In genomic region chr9:73970717-73971116, GRCm38 (mm10) we compare ENCODE assay signal across 11 mouse cellular contexts. TPM values are rescaled to one million over a fixed set of nuclear protein-coding genes. Genes with fewer than 3 reads are reported as not detected.
DNase-seq lines count a peak whose midpoint lies in the region; ATAC-seq and TF ChIP-seq lines count a peak whose summit lies in the region.
"Had no signal": no experiment of that assay in that cellular context is flagged by ENCODE, and none has a peak within 500 bp of the region (broad histone marks: within the 10 kb centered on the region; RNA-seq: fewer than 3 reads in every experiment).

No protein-coding gene starts in this region.

- ATAC-seq in forebrain, embryonic 16.5 days: 0 out of 2 replicates have a peak, but pooled peaks have one; percentile 11
- ATAC-seq in midbrain, embryonic 14.5 days (ENCODE audit: low FRiP score, low TSS enrichment): peak; percentile 34; the same call in 1 of the 2 replicates
- no peak for ATAC-seq in heart, embryonic 11.5 days (replicated peaks; ENCODE audit: insufficient number of reproducible peaks, low FRiP score, low TSS enrichment)
- ATAC-seq in erythroid progenitor cell, adult 5-6 weeks (replicated peaks; ENCODE audit: low FRiP score, poor library complexity, severe bottlenecking): no peak
- ATAC-seq: CD4-positive, CD25-positive, alpha-beta regulatory T cell, adult 4 months had no signal

- H3K9me3 ChIP-seq in forebrain, embryonic 16.5 days (ENCODE audit: control insufficient read depth, low read length): no peaks in the 10 kb centered on the region
- no peaks in the 10 kb centered on the region for H3K9me3 ChIP-seq in midbrain, embryonic 14.5 days (ENCODE audit: control insufficient read depth, low read length)
- H3K9me3 ChIP-seq in heart, embryonic 11.5 days (replicated peaks; ENCODE audit: control insufficient read depth, low read length): no peaks in the 10 kb centered on the region

- no peak overlapping the region for H3K27ac ChIP-seq in cerebellum, adult 2 months (ENCODE audit: insufficient read depth, low read length)
- H3K27ac ChIP-seq in forebrain, embryonic 16.5 days (ENCODE audit: low read length): no peak overlapping the region
- no peak overlapping the region for H3K27ac ChIP-seq in midbrain, embryonic 14.5 days (replicated peaks; ENCODE audit: low read depth, low read length)
- H3K27ac ChIP-seq in heart, embryonic 11.5 days (ENCODE audit: low read depth, low read length): no peak overlapping the region

- TF ChIP-seq CTCF in cerebellum, adult 2 months (IDR thresholded peaks at IDR 0.05; ENCODE audit: borderline replicate concordance, insufficient read depth, low read depth, low read length): peak; percentile 62

- peaks cover 5% of the 10 kb centered on the region for H3K4me1 ChIP-seq in cerebellum, adult 2 months (ENCODE audit: control insufficient read depth, insufficient read depth, low read length)
- peaks cover 14% of the 10 kb centered on the region for H3K4me1 ChIP-seq in forebrain, embryonic 16.5 days (replicated peaks; ENCODE audit: control insufficient read depth, insufficient read depth, low read length)
- peaks cover 7% of the 10 kb centered on the region; the same call in 1 of the 2 replicates for H3K4me1 ChIP-seq in midbrain, embryonic 14.5 days (ENCODE audit: control insufficient read depth, insufficient read depth, low read length)
- H3K4me1 ChIP-seq in heart, embryonic 11.5 days (ENCODE audit: control insufficient read depth, insufficient read depth, low read length): peaks cover 14% of the 10 kb centered on the region

- no peaks in the 10 kb centered on the region for H3K27me3 ChIP-seq in cerebellum, adult 2 months (ENCODE audit: control insufficient read depth, insufficient read depth, low read length)
- H3K27me3 ChIP-seq in forebrain, embryonic 16.5 days (replicated peaks; ENCODE audit: control insufficient read depth, insufficient read depth, low read length): no peaks in the 10 kb centered on the region
- no peaks in the 10 kb centered on the region; the same call in 1 of the 2 replicates for H3K27me3 ChIP-seq in midbrain, embryonic 14.5 days (ENCODE audit: control insufficient read depth, insufficient read depth, low read length)
- H3K27me3 ChIP-seq in heart, embryonic 11.5 days (ENCODE audit: control insufficient read depth, insufficient read depth, low read length): no peaks in the 10 kb centered on the region

- H3K9ac ChIP-seq in forebrain, embryonic 16.5 days (replicated peaks; ENCODE audit: low read depth, low read length): no peak overlapping the region
- no peak overlapping the region for H3K9ac ChIP-seq in midbrain, embryonic 14.5 days (replicated peaks; ENCODE audit: low read length)
- no peak overlapping the region for H3K9ac ChIP-seq in heart, embryonic 11.5 days (ENCODE audit: low read depth, low read length)

- TF ChIP-seq POLR2A in cerebellum, adult 2 months (IDR thresholded peaks at IDR 0.05; ENCODE audit: borderline replicate concordance, insufficient read depth, low read length): no peak

- WGBS in cerebellum, adult 2 months: 16% methylated on average over 9 of the region's 9 CpGs
- WGBS in forebrain, embryonic 16.5 days: 5% methylated on average over 9 of the region's 9 CpGs
- 7% methylated on average over 9 of the region's 9 CpGs for WGBS in midbrain, embryonic 14.5 days
- 67% methylated on average over 9 of the region's 9 CpGs for WGBS in heart, embryonic 11.5 days (ENCODE audit: insufficient replicate concordance)

- peak; percentile 10 for DNase-seq in kidney, postnatal 14 days
- no peak for DNase-seq in kidney, adult 9 months
- DNase-seq in cerebellum, adult 2 months: peak; percentile 53 to 59
- peak; percentile 58 for DNase-seq in midbrain, embryonic 14.5 days
- DNase-seq in right cerebral cortex, postnatal 4 days: no peak
- DNase-seq: lung, adult 18-20 months; thymus, postnatal 25 days had no signal

- H3K36me3 ChIP-seq in forebrain, embryonic 16.5 days (ENCODE audit: control insufficient read depth, insufficient read depth): no peaks in the 10 kb centered on the region
- no peaks in the 10 kb centered on the region for H3K36me3 ChIP-seq in midbrain, embryonic 14.5 days (ENCODE audit: control insufficient read depth, insufficient read depth, low read length)
- H3K36me3 ChIP-seq in heart, embryonic 11.5 days (ENCODE audit: control insufficient read depth, insufficient read depth, low read length): no peaks in the 10 kb centered on the region

- H3K4me2 ChIP-seq in forebrain, embryonic 16.5 days (ENCODE audit: low read length): no peak overlapping the region
- H3K4me2 ChIP-seq in midbrain, embryonic 14.5 days (ENCODE audit: low read length): no peak overlapping the region
- no peak overlapping the region for H3K4me2 ChIP-seq in heart, embryonic 11.5 days

- H3K4me3 ChIP-seq in cerebellum, adult 2 months (replicated peaks; ENCODE audit: insufficient read depth, low read depth, low read length): no peak overlapping the region
- no peak overlapping the region for H3K4me3 ChIP-seq in forebrain, embryonic 16.5 days (replicated peaks; ENCODE audit: low read length)
- no peak overlapping the region for H3K4me3 ChIP-seq in midbrain, embryonic 14.5 days (replicated peaks; ENCODE audit: low read depth, low read length)
- H3K4me3 ChIP-seq in heart, embryonic 11.5 days (ENCODE audit: low read depth, low read length): no peak overlapping the region

RNA-seq across cellular contexts. Expression of gene Unc13c, which starts 2.0 kb away (rescaled TPM):
- polyA plus RNA-seq in cerebellum, adult 2 months (2012; rRNA removed): 41.2 TPM in 2 replicates
- 1.1 and 2.2 TPM in 2 replicates for polyA plus RNA-seq in forebrain, embryonic 16.5 days (2015; fragmentation: Nextera tagmentation; extraction: Ambion mirVana)
- polyA plus RNA-seq in midbrain, embryonic 14.5 days (2014; fragmentation: Nextera tagmentation; extraction: Ambion mirVana): 4.1 and 4.7 TPM in 2 replicates
- 1.3 and 2.4 TPM in 2 replicates for polyA plus RNA-seq in heart, embryonic 11.5 days (2014; fragmentation: Nextera tagmentation; extraction: Ambion mirVana)
- not detected in 2 replicates for total RNA-seq in erythroid progenitor cell, adult 5-6 weeks (2015; ENCODE audit: low replicate concordance)
- total RNA-seq in erythroid progenitor cell, adult 5-6 weeks (2017; ENCODE audit: low replicate concordance): not detected in 2 replicates
- polyA plus RNA-seq: CD4-positive, CD25-positive, alpha-beta regulatory T cell, adult 4 months had no signal

Comparison
In these comparisons a context has a peak if more than half of its experiments do, and no peak if none do; other contexts are left out.
1. DNase-seq: peak in kidney, postnatal 14 days (single experiment), cerebellum, adult 2 months (2 of 2) and midbrain, embryonic 14.5 days (single experiment); none in kidney, adult 9 months (single experiment) and right cerebral cortex, postnatal 4 days (single experiment).
2. ATAC-seq: peak in forebrain, embryonic 16.5 days (single experiment) and midbrain, embryonic 14.5 days (single experiment); none in heart, embryonic 11.5 days (single experiment) and erythroid progenitor cell, adult 5-6 weeks (single experiment).